Mouse (Mus musculus): ENCODE measurements around the gene Tmem95. TPM values are rescaled to one million over a fixed set of nuclear protein-coding genes. Genes with fewer than 3 reads are reported as not detected.

Tmem95 gene
- total and polyA plus RNA-seq, 3 experiments, result not detected

- in situ Hi-C loops (cut with MboI; ENCODE audit: low pct_ligation_motif_present, low pct_unique_long_range_greater_than_20kb, low sequenced_read_pairs), result no loop called here
- no peak for DNase-seq (ENCODE audit: extremely low read depth)
- H3K79me2 ChIP-seq (replicated peaks; ENCODE audit: control insufficient read depth, extremely low read depth, insufficient read depth, poor library complexity, severe bottlenecking), result peaks cover 10% of the 10 kb centered on the region
- H3K4me1 ChIP-seq (ENCODE audit: control insufficient read depth in 1 of 2, insufficient read depth in 2 of 2), result peaks cover 7 to 29% of the 10 kb centered on the region in 2 experiments
- peak overlapping the region; percentile 89 for H3K4me2 ChIP-seq (ENCODE audit: insufficient read depth, low read depth, poor library complexity, severe bottlenecking)
- peaks cover 45 to 48% of the 10 kb centered on the region in 2 experiments for H3K36me3 ChIP-seq (replicated peaks in 1 of 2; ENCODE audit: control insufficient read depth in 1 of 2, insufficient read depth in 1 of 2, low read length in 1 of 2)
- H3K9me3 ChIP-seq (replicated peaks; ENCODE audit: low read length), result no peaks in the 10 kb centered on the region
- no peak overlapping the region for H3K27ac ChIP-seq (ENCODE audit: insufficient read depth, low read depth)
- H3K9ac ChIP-seq (ENCODE audit: insufficient read depth, low read depth), result no peak overlapping the region
- H3K4me3 ChIP-seq (replicated peaks in 1 of 3; ENCODE audit: low read depth in 2 of 3, low read length in 2 of 3, poor library complexity in 1 of 3), result peak overlapping the region in 1 of 3 experiments; percentile 82
- dilution Hi-C loops (cut with MboI; ENCODE audit: extremely low pct_ligation_motif_present, extremely low pct_unique_long_range_greater_than_20kb, low sequenced_read_pairs), result no loop called here
- TF ChIP-seq NRF1 (IDR thresholded peaks at IDR 0.05; ENCODE audit: low read depth, low read length) (no peak), MAX (IDR thresholded peaks at IDR 0.05; ENCODE audit: low read length) (no peak), UBTF (IDR thresholded peaks at IDR 0.05; ENCODE audit: low read depth, low read length) (no peak), IRF4 (IDR thresholded peaks at IDR 0.05; ENCODE audit: low read depth, low read length) (no peak)
- no peaks in the 10 kb centered on the region for H3K27me3 ChIP-seq (replicated peaks)
These were observed 25.2 kb upstream of the Tmem95 start for GRCm38 (mm10) chr11:69902972-69903371.

DNA sequence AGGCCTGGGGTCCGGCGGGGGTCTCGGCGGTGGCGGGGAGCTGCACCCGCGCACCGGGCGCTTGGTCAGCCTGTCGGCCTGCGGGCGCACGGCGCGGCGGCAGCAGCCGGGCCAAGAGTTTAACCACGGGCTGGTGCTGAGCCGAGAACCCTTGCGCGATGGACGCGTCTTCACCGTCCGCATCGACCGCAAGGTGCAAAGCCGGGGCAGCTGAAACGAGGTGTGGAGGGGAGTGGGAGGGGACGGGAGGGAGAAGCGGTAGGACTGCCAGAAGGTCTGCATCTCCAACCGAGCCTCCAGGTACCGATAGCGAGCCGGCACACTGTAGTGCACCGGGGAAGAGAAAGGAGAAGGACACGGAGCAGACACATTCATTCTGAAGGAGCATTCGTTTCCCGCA is 24.2 kb upstream of the Tmem95 start:
- no peak for DNase-seq (ENCODE audit: extremely low read depth)
- H3K4me3 ChIP-seq (replicated peaks in 1 of 3; ENCODE audit: low read depth in 2 of 3, low read length in 2 of 3, poor library complexity in 1 of 3), result peak overlapping the region; percentile 70 to 97 (median 82)
- peak overlapping the region; percentile 50 for H3K27ac ChIP-seq (ENCODE audit: insufficient read depth, low read depth)
- H3K4me1 ChIP-seq (ENCODE audit: control insufficient read depth in 1 of 2, insufficient read depth in 2 of 2), result peaks cover 7 to 29% of the 10 kb centered on the region in 2 experiments
- peak overlapping the region; percentile 89 for H3K4me2 ChIP-seq (ENCODE audit: insufficient read depth, low read depth, poor library complexity, severe bottlenecking)
- in situ Hi-C loops (cut with MboI; ENCODE audit: low pct_ligation_motif_present, low pct_unique_long_range_greater_than_20kb, low sequenced_read_pairs) (no loop called here), dilution Hi-C loops (cut with MboI; ENCODE audit: extremely low pct_ligation_motif_present, extremely low pct_unique_long_range_greater_than_20kb, low sequenced_read_pairs) (no loop called here)
- peaks cover 35 to 38% of the 10 kb centered on the region in 2 experiments for H3K36me3 ChIP-seq (replicated peaks in 1 of 2; ENCODE audit: control insufficient read depth in 1 of 2, insufficient read depth in 1 of 2, low read length in 1 of 2)
- H3K79me2 ChIP-seq (replicated peaks; ENCODE audit: control insufficient read depth, extremely low read depth, insufficient read depth, poor library complexity, severe bottlenecking), result peaks cover 10% of the 10 kb centered on the region
- H3K9me3 ChIP-seq (replicated peaks; ENCODE audit: low read length), result no peaks in the 10 kb centered on the region
- TF ChIP-seq IRF4 (IDR thresholded peaks at IDR 0.05; ENCODE audit: low read depth, low read length), result no peak
- no peak for TF ChIP-seq BHLHE40 (IDR thresholded peaks at IDR 0.05; ENCODE audit: low read depth, low read length)
- TF ChIP-seq ETS1 (conservative IDR thresholded peaks at IDR 0.05; ENCODE audit: low read depth, low read length), result no peak
- no peak for TF ChIP-seq MXI1 (IDR thresholded peaks at IDR 0.05; ENCODE audit: low read depth, low read length)
- TF ChIP-seq TCF12 (IDR thresholded peaks at IDR 0.05; ENCODE audit: low read depth, low read length), result no peak
- H3K27me3 ChIP-seq (replicated peaks), result no peaks in the 10 kb centered on the region
- H3K9ac ChIP-seq (ENCODE audit: insufficient read depth, low read depth), result peak overlapping the region; percentile 81

DNA sequence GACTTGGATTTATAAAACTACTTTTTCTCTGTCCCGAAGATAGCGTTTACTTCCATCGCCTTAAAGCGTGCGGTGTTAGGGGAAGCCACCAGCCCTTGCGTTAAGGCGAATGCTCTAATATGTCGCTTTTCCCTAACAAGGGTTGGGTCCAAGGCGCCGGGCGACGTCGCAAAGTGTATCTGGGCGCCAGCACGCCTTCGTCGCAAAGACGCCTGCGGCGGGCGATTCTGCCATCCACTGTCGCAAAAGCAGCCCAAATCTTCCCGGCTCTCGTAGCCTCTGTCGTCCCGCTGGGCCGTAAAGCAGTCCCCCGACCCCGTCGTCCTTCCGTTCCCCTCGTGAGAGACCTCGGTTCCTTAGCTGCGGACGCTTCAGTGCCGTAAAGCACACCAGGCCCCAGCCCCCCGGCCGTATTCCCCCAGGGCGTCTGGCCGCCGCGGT is 23.6 kb upstream of the Tmem95 start:
- H3K79me2 ChIP-seq (replicated peaks; ENCODE audit: control insufficient read depth, extremely low read depth, insufficient read depth, poor library complexity, severe bottlenecking), result peaks cover 10% of the 10 kb centered on the region
- H3K4me3 ChIP-seq (replicated peaks in 1 of 3; ENCODE audit: low read depth in 2 of 3, low read length in 2 of 3, poor library complexity in 1 of 3), result peak overlapping the region; percentile 67 to 82 (median 70)
- H3K9ac ChIP-seq (ENCODE audit: insufficient read depth, low read depth), result peak overlapping the region; percentile 81
- dilution Hi-C loops (cut with MboI; ENCODE audit: extremely low pct_ligation_motif_present, extremely low pct_unique_long_range_greater_than_20kb, low sequenced_read_pairs) (no loop called here), in situ Hi-C loops (cut with MboI; ENCODE audit: low pct_ligation_motif_present, low pct_unique_long_range_greater_than_20kb, low sequenced_read_pairs) (no loop called here)
- peak overlapping the region; percentile 29 for H3K4me2 ChIP-seq (ENCODE audit: insufficient read depth, low read depth, poor library complexity, severe bottlenecking)
- no peaks in the 10 kb centered on the region for H3K27me3 ChIP-seq (replicated peaks)
- peaks cover 29 to 32% of the 10 kb centered on the region in 2 experiments for H3K36me3 ChIP-seq (replicated peaks in 1 of 2; ENCODE audit: control insufficient read depth in 1 of 2, insufficient read depth in 1 of 2, low read length in 1 of 2)
- H3K4me1 ChIP-seq (ENCODE audit: control insufficient read depth in 1 of 2, insufficient read depth in 2 of 2), result peaks cover 7 to 29% of the 10 kb centered on the region in 2 experiments
- peak overlapping the region; percentile 75 for H3K27ac ChIP-seq (ENCODE audit: insufficient read depth, low read depth)
- DNase-seq (ENCODE audit: extremely low read depth), result peak; percentile 99
- no peaks in the 10 kb centered on the region for H3K9me3 ChIP-seq (replicated peaks; ENCODE audit: low read length)
- TF ChIP-seq JUN (IDR thresholded peaks at IDR 0.05; ENCODE audit: insufficient read depth, low read depth, low read length) (no peak), ETS1 (conservative IDR thresholded peaks at IDR 0.05; ENCODE audit: low read depth, low read length) (0 out of 2 replicates have a peak, but pooled peaks have one; percentile 19), IRF4 (IDR thresholded peaks at IDR 0.05; ENCODE audit: low read depth, low read length) (peak; percentile 69; the same call in 1 of the 2 replicates), EP300 (IDR thresholded peaks at IDR 0.05; ENCODE audit: low read length) (no peak), JUND (conservative IDR thresholded peaks at IDR 0.05; ENCODE audit: low read depth, low read length) (no peak), MEF2A (IDR thresholded peaks at IDR 0.05; ENCODE audit: borderline replicate concordance, low read depth, low read length) (peak; percentile 90), CHD1 (IDR thresholded peaks at IDR 0.05; ENCODE audit: low read depth, low read length) (no peak), ZMIZ1 (IDR thresholded peaks at IDR 0.05; ENCODE audit: low read depth, low read length) (no peak; the same call in 1 of the 2 replicates), PAX5 (IDR thresholded peaks at IDR 0.05; ENCODE audit: low read length) (no peak), MAZ (IDR thresholded peaks at IDR 0.05; ENCODE audit: low read depth, low read length) (peak; percentile 95), SMC3 (IDR thresholded peaks at IDR 0.05; ENCODE audit: low read depth, low read length) (no peak), USF2 (conservative IDR thresholded peaks at IDR 0.05; ENCODE audit: low read depth, low read length) (no peak), ZKSCAN1 (IDR thresholded peaks at IDR 0.05; ENCODE audit: borderline replicate concordance, low read depth, low read length) (no peak), MAX (IDR thresholded peaks at IDR 0.05; ENCODE audit: low read length) (peak; percentile 81), POLR2A (IDR thresholded peaks at IDR 0.05; ENCODE audit: low read depth, low read length) (peak; percentile 60), ZNF384 (IDR thresholded peaks at IDR 0.05; ENCODE audit: low read depth, low read length) (0 out of 2 replicates have a peak, but pooled peaks have one; percentile 3), RCOR1 (conservative IDR thresholded peaks at IDR 0.05; ENCODE audit: low read depth, low read length) (no peak), MAFK (IDR thresholded peaks at IDR 0.05; ENCODE audit: insufficient replicate concordance, low read length) (no peak), UBTF (IDR thresholded peaks at IDR 0.05; ENCODE audit: low read depth, low read length) (peak; percentile 94), USF1 (IDR thresholded peaks at IDR 0.05; ENCODE audit: low read depth, low read length) (no peak), NELFE (IDR thresholded peaks at IDR 0.05; ENCODE audit: low read depth, low read length) (0 out of 2 replicates have a peak, but pooled peaks have one; percentile 56)

Measured in CH12.LX (cell line).